Mouse (Mus musculus): ENCODE results near the gene Actrt2. TPM values are rescaled to one million over a fixed set of nuclear protein-coding genes. Genes with fewer than 3 reads are reported as not detected.
A peak's percentile ranks its signal among the peaks of the same experiment; 100 is the strongest.

The Actrt2 gene
- polyA plus RNA-seq, 1 experiment from 2014 or later: not detected

GRCm38 (mm10) chr4:154634470-154635240 lies 33.0 kb downstream of the Actrt2 start:
- Histone ChIP-seq H3K27me3 (replicated peaks) (peaks cover 72% of the 10 kb centered on the region), H3K36me3 (replicated peaks) (no peaks in the 10 kb centered on the region), H3K9ac (peak overlapping the region; percentile 33; the same call in 1 of the 2 replicates), H3K4me2 (peak overlapping the region; percentile 57), H3K4me1 (peaks cover 38% of the 10 kb centered on the region), H3K9me3 (no peaks in the 10 kb centered on the region), H3K27ac (no peak overlapping the region), H3K4me3 (peak overlapping the region; percentile 42)
- WGBS: 13% methylated on average over 44 of the region's 44 CpGs
- no peak for ATAC-seq (replicated peaks)

DNA sequence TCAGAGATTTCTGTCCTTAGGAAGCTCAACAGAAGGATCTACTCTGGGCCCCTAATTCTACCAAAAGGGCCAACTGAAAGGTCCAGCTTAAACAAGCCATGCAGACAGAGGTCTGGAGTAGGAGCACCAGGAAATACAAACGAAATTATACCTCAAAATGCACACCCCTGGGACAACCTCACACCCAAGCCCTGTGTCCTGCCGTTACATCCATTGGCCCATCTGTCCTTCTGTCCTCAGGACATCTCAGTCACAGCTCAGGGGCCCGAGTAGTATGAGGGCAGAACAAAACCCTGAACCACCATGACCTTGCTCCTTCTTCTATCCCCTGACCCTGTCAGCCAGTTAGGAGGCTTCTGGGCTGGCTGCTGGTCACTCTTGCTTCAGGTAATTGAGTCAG lies 33.7 kb downstream of the Actrt2 start:
- H3K4me3 ChIP-seq: 0 out of 2 replicates have a peak overlapping the region, but pooled peaks have one; percentile 42
- H3K27me3 ChIP-seq (replicated peaks): peaks cover 69% of the 10 kb centered on the region
- 53% methylated on average over 3 of the region's 3 CpGs for WGBS
- H3K36me3 ChIP-seq (replicated peaks): no peaks in the 10 kb centered on the region
- peaks cover 39% of the 10 kb centered on the region for H3K4me1 ChIP-seq
- no peak for ATAC-seq (replicated peaks)
- no peak overlapping the region for H3K27ac ChIP-seq
- no peaks in the 10 kb centered on the region for H3K9me3 ChIP-seq
- peak overlapping the region; percentile 57 for H3K4me2 ChIP-seq
- H3K9ac ChIP-seq: no peak overlapping the region

DNA sequence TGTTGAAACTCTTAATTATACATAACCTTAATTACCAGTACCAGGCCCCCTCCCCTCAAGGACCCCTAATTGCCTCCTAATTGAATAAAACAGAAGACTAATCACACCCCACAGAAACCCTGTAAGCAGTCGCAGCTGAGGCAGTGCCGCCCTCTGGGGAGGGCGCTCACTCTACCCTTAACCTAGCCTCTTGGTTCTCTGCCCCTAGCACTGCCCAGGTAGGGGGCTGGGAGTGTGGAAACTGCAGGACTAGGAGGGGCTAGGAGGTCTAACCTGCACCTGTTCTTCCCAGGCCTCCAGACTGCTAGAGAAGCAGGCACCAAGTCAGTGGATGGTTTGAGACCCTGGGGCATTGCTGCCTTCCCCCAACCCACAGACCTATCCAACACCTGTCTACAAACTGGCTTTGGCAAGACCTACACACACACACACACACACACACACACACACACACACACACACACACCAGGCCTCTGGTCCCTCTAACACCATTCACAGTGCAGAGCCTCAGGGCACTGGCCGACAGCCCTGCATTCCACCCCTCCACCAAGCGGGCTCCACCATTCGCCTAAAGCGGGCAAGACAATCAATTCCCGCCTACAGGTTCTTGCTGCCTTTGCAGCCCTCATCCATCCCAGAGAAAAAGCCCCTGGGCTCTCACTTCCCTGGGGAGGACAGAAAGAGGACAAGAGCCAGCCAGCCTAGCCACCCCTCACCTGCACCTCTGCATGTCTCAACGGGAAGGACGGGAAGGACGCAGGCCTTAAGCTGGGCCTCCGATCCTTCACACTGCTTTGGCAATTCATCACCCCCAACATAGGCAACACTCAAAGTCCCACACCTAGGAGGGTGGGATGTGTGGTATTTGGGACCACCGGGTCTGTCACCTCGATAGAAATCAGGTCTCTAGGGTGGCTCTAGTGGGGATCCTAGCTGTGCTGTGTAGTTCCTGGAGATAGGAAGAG lies 34.6 kb downstream of the Actrt2 start:
- peak overlapping the region; percentile 57 for H3K4me2 ChIP-seq
- WGBS: 40% methylated on average over 14 of the region's 14 CpGs
- no peak overlapping the region; the same call in 1 of the 2 replicates for H3K9ac ChIP-seq

GRCm38 (mm10) chr4:154630763-154631162 lies 36.9 kb downstream of the Actrt2 start:
- H3K4me3 ChIP-seq: no peak overlapping the region
- no peak overlapping the region for H3K4me2 ChIP-seq
- H3K27me3 ChIP-seq (replicated peaks): peaks cover 56% of the 10 kb centered on the region
- 58% methylated on average over 3 of the region's 3 CpGs for WGBS
- H3K4me1 ChIP-seq: peaks cover 42% of the 10 kb centered on the region
- ATAC-seq (replicated peaks): no peak
- no peaks in the 10 kb centered on the region for H3K9me3 ChIP-seq
- no peak overlapping the region for H3K9ac ChIP-seq
- no peaks in the 10 kb centered on the region for H3K36me3 ChIP-seq (replicated peaks)
- H3K27ac ChIP-seq: no peak overlapping the region

More for the DNA sequence above, 34.6 kb downstream of the Actrt2 start:
- H3K27ac ChIP-seq: no peak overlapping the region
- H3K9me3 ChIP-seq: no peaks in the 10 kb centered on the region
- H3K4me3 ChIP-seq: peak overlapping the region; percentile 6; the same call in 1 of the 2 replicates
- no peaks in the 10 kb centered on the region for H3K36me3 ChIP-seq (replicated peaks)
- no peak for ATAC-seq (replicated peaks)
- H3K27me3 ChIP-seq (replicated peaks): peaks cover 67% of the 10 kb centered on the region
- peaks cover 43% of the 10 kb centered on the region for H3K4me1 ChIP-seq

- H3K27ac ChIP-seq: no peak overlapping the region
- no peak overlapping the region for H3K9ac ChIP-seq
- ATAC-seq (replicated peaks): no peak
- no peaks in the 10 kb centered on the region for H3K9me3 ChIP-seq
- no peak overlapping the region for H3K4me3 ChIP-seq
- H3K36me3 ChIP-seq (replicated peaks): no peaks in the 10 kb centered on the region
- whole genome bisulfite sequencing: 79% methylated on average over 5 of the region's 5 CpGs
- no peak overlapping the region for H3K4me2 ChIP-seq
- H3K4me1 ChIP-seq: peaks cover 35% of the 10 kb centered on the region
- H3K27me3 ChIP-seq (replicated peaks): peaks cover 35% of the 10 kb centered on the region
Measured at GRCm38 (mm10) chr4:154627419-154628142, 40.1 kb downstream of the Actrt2 start.

DNA sequence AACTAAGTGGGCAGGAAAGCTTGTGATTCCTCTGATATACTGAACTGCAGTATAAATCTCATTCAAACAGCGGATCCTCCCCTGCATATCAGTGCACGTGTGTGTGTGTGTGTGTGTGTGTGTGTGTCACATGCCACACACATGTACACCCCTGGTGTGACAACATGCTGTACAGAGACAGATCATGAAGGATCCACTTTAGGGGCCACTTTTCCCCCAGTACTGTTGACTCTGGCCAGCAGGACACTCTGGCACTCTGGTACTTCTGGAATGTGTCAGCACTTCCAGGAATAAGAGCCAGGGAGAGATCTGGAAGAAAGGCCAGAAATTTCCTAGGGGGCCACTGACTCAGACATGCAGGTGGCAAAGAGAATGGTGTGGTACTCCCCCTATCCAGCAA lies 41.4 kb downstream of the Actrt2 start:
- Histone ChIP-seq H3K4me1 (peaks cover 39% of the 10 kb centered on the region), H3K36me3 (replicated peaks) (no peaks in the 10 kb centered on the region), H3K4me2 (no peak overlapping the region), H3K4me3 (no peak overlapping the region), H3K27ac (no peak overlapping the region), H3K9ac (no peak overlapping the region), H3K27me3 (replicated peaks) (peaks cover 26% of the 10 kb centered on the region), H3K9me3 (no peaks in the 10 kb centered on the region)
- ATAC-seq (replicated peaks): no peak
- WGBS: 90% methylated on average over 2 of the region's 2 CpGs

GRCm38 (mm10) chr4:154625710-154626109 lies 42.0 kb downstream of the Actrt2 start:
- H3K36me3 ChIP-seq (replicated peaks): no peaks in the 10 kb centered on the region
- peaks cover 26% of the 10 kb centered on the region for H3K27me3 ChIP-seq (replicated peaks)
- ATAC-seq (replicated peaks): no peak
- no peak overlapping the region for H3K27ac ChIP-seq
- WGBS: 48% methylated on average over 14 of the region's 14 CpGs
- H3K4me1 ChIP-seq: peaks cover 34% of the 10 kb centered on the region
- H3K4me2 ChIP-seq: no peak overlapping the region
- no peak overlapping the region for H3K9ac ChIP-seq
- H3K9me3 ChIP-seq: no peaks in the 10 kb centered on the region
- no peak overlapping the region for H3K4me3 ChIP-seq

- Histone ChIP-seq H3K9ac (no peak overlapping the region), H3K4me1 (peaks cover 29% of the 10 kb centered on the region), H3K4me2 (no peak overlapping the region), H3K27me3 (replicated peaks) (peaks cover 18% of the 10 kb centered on the region), H3K4me3 (no peak overlapping the region), H3K36me3 (replicated peaks) (no peaks in the 10 kb centered on the region), H3K9me3 (no peaks in the 10 kb centered on the region), H3K27ac (no peak overlapping the region)
- ATAC-seq (replicated peaks): no peak
- WGBS: 79% methylated on average over 3 of the region's 3 CpGs
Measured at GRCm38 (mm10) chr4:154623241-154623640, 44.4 kb downstream of the Actrt2 start.

- H3K9me3 ChIP-seq: no peaks in the 10 kb centered on the region
- WGBS: 89% methylated on average over 4 of the region's 4 CpGs
- H3K9ac ChIP-seq: no peak overlapping the region
- no peak overlapping the region for H3K4me3 ChIP-seq
- H3K27me3 ChIP-seq (replicated peaks): peaks cover 12% of the 10 kb centered on the region
- H3K27ac ChIP-seq: no peak overlapping the region
- H3K36me3 ChIP-seq (replicated peaks): no peaks in the 10 kb centered on the region
- H3K4me1 ChIP-seq: peaks cover 28% of the 10 kb centered on the region
- H3K4me2 ChIP-seq: no peak overlapping the region
- no peak for ATAC-seq (replicated peaks)
Measured at GRCm38 (mm10) chr4:154622521-154622920, 45.1 kb downstream of the Actrt2 start.

Data from midbrain, embryonic 15.5 days (tissue).